Mouse (Mus musculus): ENCODE measurements around the gene Bbs2. TPM values are rescaled to one million over a fixed set of nuclear protein-coding genes. Genes with fewer than 3 reads are reported as not detected.
A peak's percentile ranks its signal among the peaks of the same experiment; 100 is the strongest.

Bbs2 gene
- polyA plus RNA-seq, 1 experiment from 2014 or later, result 8.7 TPM

DNA sequence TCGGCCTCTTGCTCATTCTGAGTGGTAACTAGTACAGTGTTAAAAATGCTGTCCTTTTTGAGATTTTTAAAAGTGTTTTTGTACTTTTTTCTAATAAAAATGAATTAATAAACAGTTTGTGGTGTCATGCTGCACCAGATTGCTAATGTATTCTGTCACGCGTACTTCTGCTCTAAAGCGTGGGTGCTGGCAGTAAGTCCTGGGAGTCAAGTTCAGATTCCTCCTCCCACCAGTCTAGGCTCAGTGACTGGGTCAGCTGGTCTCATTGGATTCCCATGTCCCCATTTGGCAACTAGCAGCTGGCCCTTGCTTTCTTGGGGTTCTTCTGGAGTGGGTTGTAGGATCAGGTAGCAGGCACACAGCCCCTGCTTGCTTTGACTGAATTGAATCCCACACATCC is 31.4 kb upstream of the Bbs2 start:
- Histone ChIP-seq H3K4me2 (no peak overlapping the region), H3K9me3 (ENCODE audit: control insufficient read depth, low read length) (no peaks in the 10 kb centered on the region), H3K36me3 (ENCODE audit: control insufficient read depth, insufficient read depth, low read length) (no peaks in the 10 kb centered on the region), H3K27ac (ENCODE audit: low read depth, low read length) (no peak overlapping the region), H3K27me3 (replicated peaks; ENCODE audit: control insufficient read depth, insufficient read depth, low read length) (no peaks in the 10 kb centered on the region; the same call in 1 of the 2 replicates), H3K9ac (ENCODE audit: low read depth, low read length) (no peak overlapping the region), H3K4me1 (replicated peaks; ENCODE audit: control insufficient read depth, insufficient read depth, low read length) (peaks cover 4% of the 10 kb centered on the region; the same call in 1 of the 2 replicates), H3K4me3 (ENCODE audit: low read depth, low read length) (no peak overlapping the region)
- DNase-seq (ENCODE audit: low spot score) (no peak), ATAC-seq (replicated peaks; ENCODE audit: low FRiP score) (no peak)
- WGBS, result 92% methylated on average over 4 of the region's 4 CpGs

DNA sequence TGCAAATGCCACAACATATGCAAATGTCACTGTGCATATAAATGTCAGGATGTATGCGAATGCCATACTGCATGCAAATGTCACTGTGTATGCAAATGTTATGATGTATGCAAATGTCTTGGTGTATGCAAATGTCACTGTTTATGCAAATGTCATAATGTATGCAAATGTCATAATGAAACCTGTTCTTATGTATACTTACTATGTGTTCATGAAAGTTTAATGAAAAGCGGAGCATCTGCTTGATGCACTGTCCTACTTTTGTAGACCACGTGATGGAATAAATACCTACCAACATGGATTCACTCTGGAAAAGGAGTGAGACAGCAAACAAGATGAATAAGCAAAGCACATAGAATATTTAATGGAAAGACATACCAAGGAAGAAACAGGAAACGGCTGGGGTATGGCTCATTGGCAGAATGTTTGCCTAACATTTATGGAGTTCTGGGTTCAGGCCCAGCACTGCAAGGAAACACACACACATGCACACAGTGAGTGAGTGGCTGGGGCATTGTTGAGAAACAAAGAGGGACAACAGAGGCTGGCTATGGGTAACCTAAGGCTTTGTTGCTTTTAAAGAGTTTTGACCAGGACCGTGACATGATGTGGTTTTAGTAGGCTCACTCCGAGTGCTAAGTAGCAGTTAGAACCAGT is 30.5 kb upstream of the Bbs2 start:
- no peak overlapping the region for H3K9ac ChIP-seq (ENCODE audit: low read depth, low read length)
- no peaks in the 10 kb centered on the region; the same call in 1 of the 2 replicates for H3K27me3 ChIP-seq (replicated peaks; ENCODE audit: control insufficient read depth, insufficient read depth, low read length)
- no peak overlapping the region for H3K4me3 ChIP-seq (ENCODE audit: low read depth, low read length)
- ATAC-seq (replicated peaks; ENCODE audit: low FRiP score) (no peak), DNase-seq (ENCODE audit: low spot score) (no peak)
- no peaks in the 10 kb centered on the region for H3K36me3 ChIP-seq (ENCODE audit: control insufficient read depth, insufficient read depth, low read length)
- H3K4me2 ChIP-seq, result no peak overlapping the region
- H3K9me3 ChIP-seq (ENCODE audit: control insufficient read depth, low read length), result no peaks in the 10 kb centered on the region
- no peak overlapping the region for H3K27ac ChIP-seq (ENCODE audit: low read depth, low read length)
- no peaks in the 10 kb centered on the region for H3K4me1 ChIP-seq (replicated peaks; ENCODE audit: control insufficient read depth, insufficient read depth, low read length)
- 82% methylated on average over 6 of the region's 6 CpGs for WGBS

DNA sequence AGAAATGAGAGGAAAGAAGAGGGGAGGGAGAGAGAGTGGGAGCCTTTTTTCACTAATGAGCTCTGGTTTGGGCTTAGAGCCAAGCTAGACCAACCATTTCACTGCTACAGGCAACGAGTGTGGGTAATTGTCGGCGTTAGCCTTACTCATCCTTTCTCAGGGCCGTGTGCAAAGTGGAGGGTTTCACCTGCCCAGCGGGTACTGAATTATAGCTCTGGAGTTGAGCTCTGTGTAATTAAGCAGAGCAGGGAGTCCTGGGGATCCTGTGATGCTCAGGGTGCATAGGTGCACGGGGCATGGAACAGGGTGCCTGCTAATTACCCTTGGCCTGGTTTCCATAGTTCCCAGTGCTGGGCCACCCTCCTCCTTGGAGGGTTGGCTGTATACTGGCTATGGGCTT is 29.0 kb upstream of the Bbs2 start:
- Histone ChIP-seq H3K27ac (ENCODE audit: low read depth, low read length) (no peak overlapping the region), H3K9me3 (ENCODE audit: control insufficient read depth, low read length) (no peaks in the 10 kb centered on the region), H3K9ac (ENCODE audit: low read depth, low read length) (no peak overlapping the region), H3K4me2 (no peak overlapping the region), H3K4me1 (replicated peaks; ENCODE audit: control insufficient read depth, insufficient read depth, low read length) (no peaks in the 10 kb centered on the region), H3K36me3 (ENCODE audit: control insufficient read depth, insufficient read depth, low read length) (no peaks in the 10 kb centered on the region), H3K4me3 (ENCODE audit: low read depth, low read length) (no peak overlapping the region), H3K27me3 (replicated peaks; ENCODE audit: control insufficient read depth, insufficient read depth, low read length) (no peaks in the 10 kb centered on the region; the same call in 1 of the 2 replicates)
- ATAC-seq (replicated peaks; ENCODE audit: low FRiP score) (no peak), DNase-seq (ENCODE audit: low spot score) (no peak)
- WGBS, result 71% methylated on average over 6 of the region's 6 CpGs

DNA sequence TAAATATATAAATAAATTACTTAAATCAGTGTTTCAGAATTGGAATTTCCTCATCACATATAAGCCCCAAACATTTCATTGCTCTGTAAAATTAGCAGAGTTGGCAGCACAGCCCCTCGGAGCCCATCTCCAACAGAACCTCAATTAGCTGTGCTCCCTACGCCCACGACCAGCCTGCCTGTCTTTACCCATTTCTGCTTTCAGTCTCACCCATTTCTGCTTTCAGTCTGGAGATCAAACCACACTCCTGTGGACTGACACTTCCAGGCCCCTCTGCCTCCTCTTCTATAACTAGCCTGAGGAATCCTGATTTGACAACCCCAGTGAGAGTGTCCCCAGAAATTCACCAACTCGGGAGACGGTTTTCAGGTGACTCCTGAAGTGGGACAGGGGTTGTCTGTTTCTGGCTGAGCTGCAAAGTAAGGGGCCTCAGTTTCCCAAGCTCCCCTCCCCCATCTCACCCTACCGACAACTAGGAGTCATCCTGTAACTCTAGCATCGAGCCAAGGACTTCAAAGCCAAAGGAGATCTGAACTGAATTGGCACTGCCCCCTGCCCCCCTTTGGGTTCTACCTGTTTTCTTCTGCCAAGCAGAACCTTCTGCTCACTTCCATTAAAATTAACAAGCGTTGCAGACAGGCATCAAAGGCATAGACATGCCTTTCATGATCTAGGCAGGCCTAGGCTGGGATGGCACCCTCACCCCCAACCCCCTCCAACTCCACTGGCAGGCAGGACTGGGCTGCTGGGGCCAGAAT is 24.2 kb upstream of the Bbs2 start:
- Histone ChIP-seq H3K27ac (ENCODE audit: low read depth, low read length) (no peak overlapping the region), H3K36me3 (ENCODE audit: control insufficient read depth, insufficient read depth, low read length) (no peaks in the 10 kb centered on the region), H3K9me3 (ENCODE audit: control insufficient read depth, low read length) (no peaks in the 10 kb centered on the region), H3K4me3 (ENCODE audit: low read depth, low read length) (no peak overlapping the region), H3K4me1 (replicated peaks; ENCODE audit: control insufficient read depth, insufficient read depth, low read length) (peaks cover 6% of the 10 kb centered on the region; the same call in 1 of the 2 replicates), H3K4me2 (no peak overlapping the region), H3K9ac (ENCODE audit: low read depth, low read length) (no peak overlapping the region), H3K27me3 (replicated peaks; ENCODE audit: control insufficient read depth, insufficient read depth, low read length) (no peaks in the 10 kb centered on the region; the same call in 1 of the 2 replicates)
- 47% methylated on average over 8 of the region's 8 CpGs for WGBS
- DNase-seq (ENCODE audit: low spot score) (no peak), ATAC-seq (replicated peaks; ENCODE audit: low FRiP score) (no peak)

DNA sequence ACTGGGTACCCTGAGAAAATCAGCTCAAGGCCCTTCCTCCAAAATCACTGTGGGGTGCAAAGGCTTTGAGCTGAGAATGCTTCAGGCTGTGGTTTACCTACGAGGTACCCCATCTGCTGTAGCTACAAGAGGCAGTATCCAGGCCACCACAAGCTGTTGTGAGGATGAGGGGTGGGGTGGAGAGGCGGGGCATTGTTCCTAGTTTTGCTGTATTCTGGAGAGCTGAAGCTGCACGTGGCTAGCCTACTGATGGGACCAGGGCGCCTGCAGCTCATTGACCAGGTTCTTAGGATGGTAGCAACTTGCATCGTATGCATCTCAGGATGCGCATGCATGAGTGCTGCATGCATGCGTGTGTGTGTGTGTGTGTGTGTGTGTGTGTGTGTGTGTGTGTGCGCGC is 22.9 kb upstream of the Bbs2 start:
- H3K4me1 ChIP-seq (replicated peaks; ENCODE audit: control insufficient read depth, insufficient read depth, low read length), result peaks cover 6% of the 10 kb centered on the region; the same call in 1 of the 2 replicates
- no peaks in the 10 kb centered on the region; the same call in 1 of the 2 replicates for H3K27me3 ChIP-seq (replicated peaks; ENCODE audit: control insufficient read depth, insufficient read depth, low read length)
- 81% methylated on average over 9 of the region's 9 CpGs for WGBS
- no peak overlapping the region; the same call in 1 of the 2 replicates for H3K27ac ChIP-seq (ENCODE audit: low read depth, low read length)
- H3K4me2 ChIP-seq, result no peak overlapping the region
- no peaks in the 10 kb centered on the region for H3K36me3 ChIP-seq (ENCODE audit: control insufficient read depth, insufficient read depth, low read length)
- H3K9ac ChIP-seq (ENCODE audit: low read depth, low read length), result no peak overlapping the region
- ATAC-seq (replicated peaks; ENCODE audit: low FRiP score) (no peak), DNase-seq (ENCODE audit: low spot score) (no peak)
- no peaks in the 10 kb centered on the region for H3K9me3 ChIP-seq (ENCODE audit: control insufficient read depth, low read length)
- H3K4me3 ChIP-seq (ENCODE audit: low read depth, low read length), result no peak overlapping the region

DNA sequence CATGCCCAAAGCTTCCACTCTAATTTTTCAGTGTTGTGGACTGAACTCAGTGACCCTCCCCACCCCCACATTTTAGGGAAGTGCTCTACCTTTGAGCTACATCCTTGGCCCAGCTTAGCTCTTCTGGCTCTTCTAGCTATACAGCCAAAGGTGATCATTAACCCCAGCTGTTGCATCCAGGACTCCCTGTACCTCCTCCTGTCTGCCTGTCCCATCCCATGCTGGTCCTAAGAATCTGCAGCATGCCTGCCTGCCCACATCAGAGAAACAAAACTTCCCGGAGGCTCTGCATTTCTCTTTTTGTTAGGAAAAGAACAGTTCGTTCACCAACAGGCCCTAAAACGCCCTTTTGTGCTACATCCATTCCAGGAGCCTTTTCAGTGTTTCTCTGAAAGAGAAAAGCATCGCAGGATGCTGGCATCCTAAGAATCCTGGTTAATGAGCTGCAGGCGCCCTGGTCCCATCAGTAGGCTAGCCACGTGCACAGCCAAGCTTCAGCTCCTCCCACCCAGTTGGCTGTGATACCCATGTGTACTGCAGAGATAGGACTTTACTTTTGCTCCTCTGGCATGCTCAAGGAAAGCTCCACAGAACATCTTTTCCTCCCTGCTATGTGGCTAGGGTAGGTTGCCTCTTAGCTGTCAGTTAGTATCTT is 20.2 kb upstream of the Bbs2 start:
- WGBS, result 19% methylated on average over 6 of the region's 6 CpGs
- no peak overlapping the region for H3K4me2 ChIP-seq
- H3K9me3 ChIP-seq (ENCODE audit: control insufficient read depth, low read length), result no peaks in the 10 kb centered on the region
- H3K9ac ChIP-seq (ENCODE audit: low read depth, low read length), result no peak overlapping the region
- ATAC-seq (replicated peaks; ENCODE audit: low FRiP score) (peak; percentile 94), DNase-seq (ENCODE audit: low spot score) (no peak)
- H3K36me3 ChIP-seq (ENCODE audit: control insufficient read depth, insufficient read depth, low read length), result no peaks in the 10 kb centered on the region
- H3K27ac ChIP-seq (ENCODE audit: low read depth, low read length), result no peak overlapping the region
- H3K4me3 ChIP-seq (ENCODE audit: low read depth, low read length), result no peak overlapping the region
- peaks cover 6% of the 10 kb centered on the region; the same call in 1 of the 2 replicates for H3K4me1 ChIP-seq (replicated peaks; ENCODE audit: control insufficient read depth, insufficient read depth, low read length)
- no peaks in the 10 kb centered on the region for H3K27me3 ChIP-seq (replicated peaks; ENCODE audit: control insufficient read depth, insufficient read depth, low read length)

DNA sequence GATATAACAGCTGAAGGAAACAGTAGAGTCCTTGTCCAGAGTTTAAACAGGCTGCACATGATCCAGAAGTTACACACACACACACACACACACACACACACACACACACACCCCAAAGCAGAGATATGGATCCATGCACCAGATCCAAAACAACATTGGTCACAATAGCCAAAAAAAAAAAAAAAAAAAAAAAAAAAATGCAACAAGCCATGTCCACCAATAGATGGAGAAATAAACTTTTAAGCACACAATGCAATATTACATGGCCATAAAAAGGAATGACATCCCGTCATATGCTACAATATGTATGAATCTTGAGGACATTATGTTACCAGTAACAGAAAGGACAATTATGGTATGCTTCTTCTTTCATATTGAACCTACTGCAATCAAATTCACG is 15.2 kb upstream of the Bbs2 start:
- WGBS, result 85% methylated on average over 2 of the region's 2 CpGs
- no peaks in the 10 kb centered on the region for H3K36me3 ChIP-seq (ENCODE audit: control insufficient read depth, insufficient read depth, low read length)
- H3K4me1 ChIP-seq (replicated peaks; ENCODE audit: control insufficient read depth, insufficient read depth, low read length), result peaks cover 12% of the 10 kb centered on the region
- no peak for DNase-seq (ENCODE audit: low spot score)
- H3K9ac ChIP-seq (ENCODE audit: low read depth, low read length), result no peak overlapping the region
- H3K27ac ChIP-seq (ENCODE audit: low read depth, low read length), result no peak overlapping the region
- no peak overlapping the region for H3K4me2 ChIP-seq
- H3K27me3 ChIP-seq (replicated peaks; ENCODE audit: control insufficient read depth, insufficient read depth, low read length), result no peaks in the 10 kb centered on the region
- no peak overlapping the region for H3K4me3 ChIP-seq (ENCODE audit: low read depth, low read length)
- no peak for ATAC-seq (replicated peaks; ENCODE audit: low FRiP score)
- no peaks in the 10 kb centered on the region for H3K9me3 ChIP-seq (ENCODE audit: control insufficient read depth, low read length)

DNA sequence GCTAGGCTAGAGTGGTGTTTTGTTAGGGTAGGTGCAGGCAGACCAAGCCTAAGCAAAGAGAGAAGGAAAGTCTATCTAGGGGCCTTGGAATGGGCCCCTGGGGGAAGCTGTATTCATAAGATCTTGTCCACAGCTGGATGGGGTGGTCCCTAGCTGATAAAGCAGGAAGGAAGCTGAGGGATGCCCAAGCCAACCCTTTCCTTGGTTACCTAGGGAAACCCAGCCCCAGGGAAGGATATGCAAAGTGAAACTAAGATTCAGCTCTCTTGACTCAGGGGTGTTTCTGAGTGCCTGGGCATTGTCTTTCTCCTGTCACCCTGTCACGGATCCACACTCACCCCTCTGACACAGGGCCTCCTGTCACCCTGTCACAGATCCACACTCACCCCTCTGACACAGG is 14.7 kb upstream of the Bbs2 start:
- H3K27me3 ChIP-seq (replicated peaks; ENCODE audit: control insufficient read depth, insufficient read depth, low read length), result no peaks in the 10 kb centered on the region
- H3K36me3 ChIP-seq (ENCODE audit: control insufficient read depth, insufficient read depth, low read length), result no peaks in the 10 kb centered on the region
- ATAC-seq (replicated peaks; ENCODE audit: low FRiP score) (0 out of 2 replicates have a peak, but pooled peaks have one; percentile 15), DNase-seq (ENCODE audit: low spot score) (no peak)
- H3K9ac ChIP-seq (ENCODE audit: low read depth, low read length), result 0 out of 2 replicates have a peak overlapping the region, but pooled peaks have one; percentile 4
- H3K4me1 ChIP-seq (replicated peaks; ENCODE audit: control insufficient read depth, insufficient read depth, low read length), result peaks cover 10% of the 10 kb centered on the region
- no peaks in the 10 kb centered on the region for H3K9me3 ChIP-seq (ENCODE audit: control insufficient read depth, low read length)
- no peak overlapping the region for H3K4me3 ChIP-seq (ENCODE audit: low read depth, low read length)
- no peak overlapping the region for H3K27ac ChIP-seq (ENCODE audit: low read depth, low read length)
- WGBS, result 35% methylated on average over 1 of the region's 1 CpGs
- H3K4me2 ChIP-seq, result no peak overlapping the region

Data from liver, embryonic 11.5 days (tissue).